In the genomic region with DNA sequence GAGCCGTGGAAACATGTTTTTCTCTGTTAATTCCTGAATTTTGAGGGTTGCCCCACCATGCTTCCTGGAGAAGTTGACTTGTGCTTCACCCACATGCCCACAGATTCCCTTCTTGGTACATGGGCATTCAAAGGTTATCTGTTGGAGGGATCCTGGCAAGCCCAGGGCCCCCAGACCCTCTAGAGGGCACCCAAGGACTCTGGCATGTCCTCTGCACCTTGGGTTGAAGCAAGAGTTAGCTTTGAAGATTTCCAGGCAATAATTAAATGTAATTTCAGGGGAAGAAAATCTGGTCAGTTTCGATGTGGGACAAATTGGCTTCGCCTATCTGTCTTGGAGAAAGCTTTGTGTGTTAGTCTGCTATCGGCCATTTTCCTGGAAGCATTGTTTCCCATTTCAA, we compare ENCODE assay signal across 17 mouse cellular contexts.
DNase-seq lines count a peak whose midpoint lies in the region; ATAC-seq and TF ChIP-seq lines count a peak whose summit lies in the region.
"Had no signal": no experiment of that assay in that cellular context is flagged by ENCODE, and none has a peak within 500 bp of the region (broad histone marks: within the 10 kb centered on the region; RNA-seq: fewer than 3 reads in every experiment).

No protein-coding gene starts in this region.

- TF ChIP-seq RAD21 in CH12.LX (IDR thresholded peaks at IDR 0.05; ENCODE audit: low read depth, low read length): peak; percentile 39

- in situ Hi-C loops in CH12.LX (cut with MboI; ENCODE audit: low pct_ligation_motif_present, low pct_unique_long_range_greater_than_20kb, low sequenced_read_pairs): loop anchor here (10.0 to 25.0 kb wide), 3 partner anchors 355 to 567 kb away; a partner anchor contains a TSS

- no peak for DNase-seq in forebrain, postnatal 0 days
- DNase-seq in forebrain, embryonic 11.5 days (ENCODE audit: low spot score): no peak
- peak; percentile 29 to 38 for DNase-seq in kidney, postnatal 4 days
- DNase-seq in CH12.LX (ENCODE audit: extremely low read depth): no peak
- no peak for DNase-seq in limb, embryonic 10.5 days (ENCODE audit: low spot score)
- DNase-seq in right cerebral cortex, postnatal 10 days (ENCODE audit: low spot score in 2 of 2): no peak
- DNase-seq: adrenal gland, postnatal 14 days; gastrocnemius, postnatal 36 days; kidney, adult 9 months; spleen, adult 18-20 months had no signal

- dilution Hi-C loops in CH12.LX (cut with MboI; ENCODE audit: extremely low pct_ligation_motif_present, extremely low pct_unique_long_range_greater_than_20kb, low sequenced_read_pairs): no loop called here

- TF ChIP-seq EP300 in CH12.LX (IDR thresholded peaks at IDR 0.05; ENCODE audit: low read length): no peak

- peak; percentile 25; the same call in 1 of the 2 replicates for TF ChIP-seq CTCF in forebrain, postnatal 0 days (IDR thresholded peaks at IDR 0.05; ENCODE audit: low read depth)
- peak in 1 of 2 experiments; percentile 43; a peak in 2 of 4 replicates for TF ChIP-seq CTCF in CH12.LX (conservative IDR thresholded peaks at IDR 0.05 in 1 of 2, IDR thresholded peaks at IDR 0.05 in 1 of 2; ENCODE audit: low read depth in 2 of 2, low read length in 2 of 2)

- no peak overlapping the region for H3K4me3 ChIP-seq in forebrain, postnatal 0 days (ENCODE audit: low read depth, low read length)
- no peak overlapping the region for H3K4me3 ChIP-seq in forebrain, embryonic 11.5 days (ENCODE audit: low read depth, low read length)
- H3K4me3 ChIP-seq in kidney, embryonic 16.5 days (ENCODE audit: low read length): no peak overlapping the region
- H3K4me3 ChIP-seq in CH12.LX (replicated peaks in 1 of 3; ENCODE audit: low read depth in 2 of 3, low read length in 2 of 3, poor library complexity in 1 of 3): no peak overlapping the region
- H3K4me3 ChIP-seq in limb, embryonic 10.5 days: no peak overlapping the region
- H3K4me3 ChIP-seq: heart, embryonic 13.5 days; limb, embryonic 12.5 days; neural tube, embryonic 13.5 days had no signal

- WGBS in forebrain, postnatal 0 days: 56% methylated on average over 4 of the region's 4 CpGs
- WGBS in forebrain, embryonic 11.5 days: 76% methylated on average over 4 of the region's 4 CpGs
- 84% methylated on average over 4 of the region's 4 CpGs for WGBS in kidney, embryonic 16.5 days
- 75% methylated on average over 4 of the region's 4 CpGs for WGBS in limb, embryonic 10.5 days

- H3K4me2 ChIP-seq in forebrain, postnatal 0 days (ENCODE audit: low read depth): no peak overlapping the region
- H3K4me2 ChIP-seq in forebrain, embryonic 11.5 days (ENCODE audit: low read depth, low read length, severe bottlenecking): no peak overlapping the region
- no peak overlapping the region for H3K4me2 ChIP-seq in kidney, embryonic 16.5 days (replicated peaks; ENCODE audit: low read depth, low read length)
- no peak overlapping the region for H3K4me2 ChIP-seq in CH12.LX (ENCODE audit: insufficient read depth, low read depth, poor library complexity, severe bottlenecking)
- H3K4me2 ChIP-seq: heart, embryonic 13.5 days; hindbrain, embryonic 14.5 days; limb, embryonic 12.5 days; neural tube, embryonic 13.5 days had no signal

- H3K27me3 ChIP-seq in forebrain, postnatal 0 days (ENCODE audit: insufficient read depth, low read length): no peaks in the 10 kb centered on the region
- no peaks in the 10 kb centered on the region for H3K27me3 ChIP-seq in forebrain, embryonic 11.5 days (ENCODE audit: control insufficient read depth, insufficient read depth, low read length)
- no peaks in the 10 kb centered on the region for H3K27me3 ChIP-seq in kidney, embryonic 16.5 days (ENCODE audit: insufficient read depth, low read length)
- H3K27me3 ChIP-seq in CH12.LX (replicated peaks): peaks cover 6% of the 10 kb centered on the region
- no peaks in the 10 kb centered on the region for H3K27me3 ChIP-seq in limb, embryonic 10.5 days (ENCODE audit: low read depth, poor library complexity, severe bottlenecking)
- H3K27me3 ChIP-seq: heart, embryonic 13.5 days; limb, embryonic 12.5 days; neural tube, embryonic 13.5 days had no signal

- no peaks in the 10 kb centered on the region for H3K36me3 ChIP-seq in forebrain, postnatal 0 days (ENCODE audit: insufficient read depth)
- no peaks in the 10 kb centered on the region for H3K36me3 ChIP-seq in forebrain, embryonic 11.5 days (ENCODE audit: control insufficient read depth, insufficient read depth, low read length)
- H3K36me3 ChIP-seq in kidney, embryonic 16.5 days (ENCODE audit: insufficient read depth, low read length): no peaks in the 10 kb centered on the region
- H3K36me3 ChIP-seq in CH12.LX (replicated peaks in 1 of 2; ENCODE audit: control insufficient read depth in 1 of 2, insufficient read depth in 1 of 2, low read length in 1 of 2): no peaks in the 10 kb centered on the region
- no peaks in the 10 kb centered on the region for H3K36me3 ChIP-seq in limb, embryonic 10.5 days
- H3K36me3 ChIP-seq: G1E; heart, embryonic 13.5 days; limb, embryonic 12.5 days; neural tube, embryonic 13.5 days had no signal

- ATAC-seq in forebrain, postnatal 0 days: no peak
- no peak for ATAC-seq in forebrain, embryonic 11.5 days (replicated peaks; ENCODE audit: low FRiP score)
- no peak for ATAC-seq in kidney, embryonic 16.5 days (ENCODE audit: low FRiP score, low TSS enrichment)
- ATAC-seq: midbrain, embryonic 16.5 days had no signal

- H3K27ac ChIP-seq in forebrain, postnatal 0 days (ENCODE audit: low read depth, low read length): no peak overlapping the region
- H3K27ac ChIP-seq in forebrain, embryonic 11.5 days (ENCODE audit: low read depth, low read length): no peak overlapping the region
- H3K27ac ChIP-seq in kidney, embryonic 16.5 days (ENCODE audit: low read length): no peak overlapping the region
- no peak overlapping the region for H3K27ac ChIP-seq in CH12.LX (ENCODE audit: insufficient read depth, low read depth)
- peak overlapping the region; percentile 69 for H3K27ac ChIP-seq in limb, embryonic 10.5 days
- H3K27ac ChIP-seq: heart, embryonic 13.5 days; hindbrain, embryonic 14.5 days; limb, embryonic 12.5 days; neural tube, embryonic 13.5 days had no signal

- H3K9me3 ChIP-seq in forebrain, postnatal 0 days (ENCODE audit: low read length): no peaks in the 10 kb centered on the region
- no peaks in the 10 kb centered on the region for H3K9me3 ChIP-seq in forebrain, embryonic 11.5 days (ENCODE audit: control insufficient read depth, low read length)
- H3K9me3 ChIP-seq in kidney, embryonic 16.5 days (ENCODE audit: low read length): 0 out of 2 replicates have a peak, but pooled peaks cover 3% of the 10 kb centered on the region
- H3K9me3 ChIP-seq in CH12.LX (replicated peaks; ENCODE audit: low read length): peaks cover 4% of the 10 kb centered on the region
- no peaks in the 10 kb centered on the region for H3K9me3 ChIP-seq in limb, embryonic 10.5 days (replicated peaks)
- H3K9me3 ChIP-seq: neural tube, embryonic 13.5 days had no signal

- H3K4me1 ChIP-seq in forebrain, postnatal 0 days (ENCODE audit: insufficient read depth): no peaks in the 10 kb centered on the region
- peaks cover 14% of the 10 kb centered on the region for H3K4me1 ChIP-seq in forebrain, embryonic 11.5 days (replicated peaks; ENCODE audit: control insufficient read depth, insufficient read depth, low read length)
- peaks cover 10% of the 10 kb centered on the region for H3K4me1 ChIP-seq in kidney, embryonic 16.5 days (ENCODE audit: insufficient read depth, low read length)
- no peaks in the 10 kb centered on the region for H3K4me1 ChIP-seq in CH12.LX (ENCODE audit: control insufficient read depth in 1 of 2, insufficient read depth in 2 of 2)
- H3K4me1 ChIP-seq in limb, embryonic 10.5 days: peaks cover 49% of the 10 kb centered on the region

- H3K9ac ChIP-seq in forebrain, postnatal 0 days: no peak overlapping the region
- H3K9ac ChIP-seq in forebrain, embryonic 11.5 days (ENCODE audit: low read length): no peak overlapping the region
- H3K9ac ChIP-seq in kidney, embryonic 16.5 days (replicated peaks; ENCODE audit: low read length): no peak overlapping the region
- no peak overlapping the region for H3K9ac ChIP-seq in CH12.LX (ENCODE audit: insufficient read depth, low read depth)
- H3K9ac ChIP-seq: heart, embryonic 13.5 days; hindbrain, embryonic 14.5 days; limb, embryonic 12.5 days; neural tube, embryonic 13.5 days had no signal

- no peaks in the 10 kb centered on the region for H3K79me2 ChIP-seq in CH12.LX (replicated peaks; ENCODE audit: control insufficient read depth, extremely low read depth, insufficient read depth, poor library complexity, severe bottlenecking)

- TF ChIP-seq POLR2A in CH12.LX (IDR thresholded peaks at IDR 0.05; ENCODE audit: low read depth, low read length): no peak

TF ChIP-seq in CH12.LX, 34 proteins besides CTCF, POLR2A, EP300 and RAD21:
- no peak for TF ChIP-seq MAFK (IDR thresholded peaks at IDR 0.05; ENCODE audit: insufficient replicate concordance, low read length)
- peak; percentile 18; the same call in 1 of the 2 replicates for TF ChIP-seq SMC3 (IDR thresholded peaks at IDR 0.05; ENCODE audit: low read depth, low read length)

Comparison
In these comparisons a context has a peak if more than half of its experiments do, and no peak if none do; other contexts are left out.
1. DNase-seq: peak in kidney, postnatal 4 days (2 of 2); none in forebrain, postnatal 0 days (single experiment), forebrain, embryonic 11.5 days (single experiment), CH12.LX (single experiment), limb, embryonic 10.5 days (single experiment) and right cerebral cortex, postnatal 10 days (0 of 2).